Mouse (Mus musculus) kidney, postnatal 0 days (tissue): ENCODE data around the gene Hsd17b10. TPM values are rescaled to one million over a fixed set of nuclear protein-coding genes. Genes with fewer than 3 reads are reported as not detected.
A peak's percentile ranks its signal among the peaks of the same experiment; 100 is the strongest.

Source experiments
- ATAC-seq: fragments of 200-750 bp; cut with Nextera tagmentation; replicated peaks from 2 replicates; pipeline ENCODE4 v1.8.0; 2017; ENCODE audit warnings: low read depth, moderate number of reproducible peaks, moderate TSS enrichment, moderate library complexity; ENCODE audit not compliant: low FRiP score
- DNase-seq: peaks from one replicate; pipeline ENCODE4 v3.0.0-alpha.2; 2016; ENCODE audit warnings: low spot score
- H3K27ac ChIP-seq: fragments of 300-500 bp; sonication (generic); 2 replicates; pipeline ENCODE4 v1.5.1; 2014; ENCODE audit warnings: mild to moderate bottlenecking
- H3K27me3 ChIP-seq: fragments of 300-500 bp; sonication (generic); 2 replicates; pipeline ENCODE4 v1.6.1; 2014; ENCODE audit warnings: low read length, mixed read lengths; ENCODE audit not compliant: insufficient read depth
- H3K36me3 ChIP-seq: fragments of 300-500 bp; sonication (generic); 2 replicates; pipeline ENCODE4 v1.6.1; 2014; ENCODE audit warnings: low read length, mixed read lengths; ENCODE audit not compliant: insufficient read depth
- H3K4me1 ChIP-seq: fragments of 300-500 bp; sonication (generic); replicated peaks from 2 replicates; pipeline ENCODE4 v1.6.1; 2014; ENCODE audit warnings: antibody characterized with exemption, low read length, mixed read lengths; ENCODE audit not compliant: insufficient read depth
- H3K4me2 ChIP-seq: fragments of 300-500 bp; sonication (generic); 2 replicates; pipeline ENCODE4 v1.6.1; 2014; ENCODE audit warnings: mild to moderate bottlenecking, low read length, moderate library complexity, mixed read lengths
- H3K4me3 ChIP-seq: fragments of 300-500 bp; sonication (generic); replicated peaks from 2 replicates; pipeline ENCODE4 v1.5.1; 2014; ENCODE audit warnings: low read depth, low read length
- H3K9ac ChIP-seq: fragments of 300-500 bp; sonication (generic); 2 replicates; pipeline ENCODE4 v1.6.1; 2014; ENCODE audit warnings: low read depth, low read length
- H3K9me3 ChIP-seq: fragments of 300-500 bp; sonication (generic); replicated peaks from 2 replicates; pipeline ENCODE4 v1.6.1; 2016; ENCODE audit warnings: low read length, inconsistent platforms, mixed read lengths
- CTCF ChIP-seq: IDR thresholded peaks from 2 replicates; pipeline ENCODE4 v1.5.1; 2016; ENCODE audit warnings: antibody characterized with exemption, low read depth, mild to moderate bottlenecking, moderate library complexity
- WGBS: fragments of 180-500 bp; shearing (Covaris S2); extraction: QIAGEN DNeasy Blood & Tissue Kit; methylation state at CpG from one replicate; pipeline ENCODE4 v1.1.7; 2014; 5-methylcytosine and 5-hydroxymethylcytosine counted together
- polyA plus RNA-seq: library from polyadenylated mRNA; unstranded; fragments of >200 nt; fragmentation: Nextera tagmentation; extraction: Ambion mirVana; gene quantifications from 2 replicates; pipeline ENCODE4 v1.2.1, GENCODE M21; 2015

Gene Hsd17b10
- polyA plus RNA-seq, 1 experiment from 2014 or later, result 262 TPM

- peak; percentile 98 for ATAC-seq
- peak; percentile 96 for DNase-seq
- H3K9ac ChIP-seq, result peak within 1 kb of the TSS; percentile 70
- H3K27ac ChIP-seq, result peak within 1 kb of the TSS; percentile 91
- H3K36me3 ChIP-seq, result no peaks in the 10 kb centered on the region
- TF ChIP-seq CTCF, result no peak
- no peaks in the 10 kb centered on the region for H3K9me3 ChIP-seq
- peak within 1 kb of the TSS; percentile 59 for H3K4me2 ChIP-seq
- H3K4me3 ChIP-seq, result peak within 1 kb of the TSS; percentile 55
- WGBS, result 28% methylated on average over 64 of the region's 64 CpGs
- H3K27me3 ChIP-seq, result no peaks in the 10 kb centered on the region
- no peaks in the 10 kb centered on the region for H3K4me1 ChIP-seq
These were observed 14.8 kb downstream of the Hsd17b10 start, which contains the start of the genes Ribc1 and Smc1a for GRCm38 (mm10) chrX:152016151-152017145. TSS of gene Ribc1 (minus strand) at chrX:152016295. TSS of gene Smc1a (plus strand) at chrX:152016428.

GRCm38 (mm10) chrX:152017186-152017585 is 15.5 kb downstream of the Hsd17b10 start:
- H3K4me3 ChIP-seq, result peak overlapping the region; percentile 55
- DNase-seq, result no peak
- no peak for ATAC-seq
- H3K4me2 ChIP-seq, result peak overlapping the region; percentile 52
- TF ChIP-seq CTCF, result no peak
- no peaks in the 10 kb centered on the region for H3K27me3 ChIP-seq
- whole genome bisulfite sequencing, result 35% methylated on average over 14 of the region's 14 CpGs
- peak overlapping the region; percentile 70 for H3K9ac ChIP-seq
- H3K27ac ChIP-seq, result peak overlapping the region; percentile 91; the same call in 1 of the 2 replicates
- no peaks in the 10 kb centered on the region for H3K36me3 ChIP-seq
- no peaks in the 10 kb centered on the region for H3K4me1 ChIP-seq
- no peaks in the 10 kb centered on the region for H3K9me3 ChIP-seq

- DNase-seq (no peak), ATAC-seq (no peak)
- Histone ChIP-seq H3K27ac (no peak overlapping the region), H3K4me1 (no peaks in the 10 kb centered on the region), H3K27me3 (no peaks in the 10 kb centered on the region), H3K4me2 (no peak overlapping the region), H3K36me3 (no peaks in the 10 kb centered on the region), H3K9me3 (no peaks in the 10 kb centered on the region), H3K9ac (no peak overlapping the region), H3K4me3 (no peak overlapping the region)
- 76% methylated on average over 2 of the region's 2 CpGs for WGBS
- TF ChIP-seq CTCF, result no peak
These were observed 17.6 kb downstream of the Hsd17b10 start for GRCm38 (mm10) chrX:152019294-152019693.

- H3K27ac ChIP-seq, result no peak overlapping the region
- H3K4me1 ChIP-seq, result no peaks in the 10 kb centered on the region
- no peak for DNase-seq
- H3K4me3 ChIP-seq, result no peak overlapping the region
- no peaks in the 10 kb centered on the region for H3K27me3 ChIP-seq
- no peak overlapping the region for H3K9ac ChIP-seq
- no peak for TF ChIP-seq CTCF
- H3K9me3 ChIP-seq, result no peaks in the 10 kb centered on the region
- ATAC-seq, result no peak
- H3K36me3 ChIP-seq, result 0 out of 2 replicates have a peak, but pooled peaks cover 5% of the 10 kb centered on the region
- no peak overlapping the region for H3K4me2 ChIP-seq
These were observed 38.2 kb downstream of the Hsd17b10 start for GRCm38 (mm10) chrX:152039865-152040264.

- no peaks in the 10 kb centered on the region for H3K9me3 ChIP-seq
- no peaks in the 10 kb centered on the region for H3K4me1 ChIP-seq
- no peak overlapping the region for H3K27ac ChIP-seq
- no peak for ATAC-seq
- H3K4me2 ChIP-seq, result no peak overlapping the region
- TF ChIP-seq CTCF, result peak; percentile 20; the same call in 1 of the 2 replicates
- DNase-seq, result peak; percentile 4
- no peak overlapping the region for H3K9ac ChIP-seq
- H3K4me3 ChIP-seq, result no peak overlapping the region
- no peaks in the 10 kb centered on the region for H3K27me3 ChIP-seq
- peaks cover 5% of the 10 kb centered on the region; the same call in 1 of the 2 replicates for H3K36me3 ChIP-seq
These were observed 45.6 kb downstream of the Hsd17b10 start for GRCm38 (mm10) chrX:152047230-152047629.

- no peaks in the 10 kb centered on the region for H3K27me3 ChIP-seq
- no peak for ATAC-seq
- 66% methylated on average over 3 of the region's 3 CpGs for WGBS
These were observed 50.9 kb downstream of the Hsd17b10 start for GRCm38 (mm10) chrX:152052546-152052945.

More at GRCm38 (mm10) chrX:152052546-152052945, 50.9 kb downstream of the Hsd17b10 start:
- no peaks in the 10 kb centered on the region for H3K9me3 ChIP-seq
- no peak overlapping the region for H3K27ac ChIP-seq
- H3K9ac ChIP-seq, result no peak overlapping the region
- no peaks in the 10 kb centered on the region for H3K4me1 ChIP-seq
- no peak overlapping the region for H3K4me3 ChIP-seq
- H3K36me3 ChIP-seq, result no peaks in the 10 kb centered on the region; the same call in 1 of the 2 replicates
- no peak for TF ChIP-seq CTCF
- DNase-seq, result no peak
- no peak overlapping the region for H3K4me2 ChIP-seq

Other genes with a start within 250 kb of the Hsd17b10 start
- 27.1 and 28.5 TPM in 2 replicates for gene Huwe1, start 201.0 kb upstream of the Hsd17b10 start, polyA plus RNA-seq
- gene Ribc1, start 14.4 kb downstream of the Hsd17b10 start, polyA plus RNA-seq, result 3.2 and 3.7 TPM in 2 replicates
- 67.5 and 76.6 TPM in 2 replicates for gene Smc1a, start 14.6 kb downstream of the Hsd17b10 start, polyA plus RNA-seq
- gene Iqsec2, start 142.4 kb downstream of the Hsd17b10 start, polyA plus RNA-seq, result 10.3 and 11.0 TPM in 2 replicates
- 18.0 and 18.5 TPM in 2 replicates for gene Kdm5c, start 231.2 kb downstream of the Hsd17b10 start, polyA plus RNA-seq